Mouse (Mus musculus): ENCODE data around the gene Ptger3.

GRCm38 (mm10) chr3:157575441-157576342 lies 9.0 kb downstream of the Ptger3 start:
- TF ChIP-seq CTCF (IDR thresholded peaks at IDR 0.05; ENCODE audit: low read depth, low read length), result no peak
- TF ChIP-seq POLR2A (IDR thresholded peaks at IDR 0.05; ENCODE audit: extremely low read depth, insufficient read depth, low read length), result no peak
